Mouse (Mus musculus) ES-E14 (cell line): ENCODE results near the gene Gtf2a2. TPM values are rescaled to one million over a fixed set of nuclear protein-coding genes. Genes with fewer than 3 reads are reported as not detected.
A peak's percentile ranks its signal among the peaks of the same experiment; 100 is the strongest.

Experiments
- DNase-seq: peaks from one replicate; pipeline ENCODE4 v3.0.0-alpha.2; 2013; ENCODE audit warnings: low read depth, low spot score
- H3K27ac ChIP-seq: 2 replicates; pipeline ENCODE4 v1.5.1; 2012; ENCODE audit warnings: low read depth, mild to moderate bottlenecking, low read length, moderate library complexity, mixed read lengths; ENCODE audit not compliant: poor library complexity, insufficient read depth, severe bottlenecking
- H3K36me3 ChIP-seq: 2 replicates; pipeline ENCODE4 v1.6.1; 2012; ENCODE audit warnings: mild to moderate bottlenecking, low read length, moderate library complexity, mixed read lengths; ENCODE audit not compliant: control insufficient read depth, poor library complexity, insufficient read depth, severe bottlenecking
- H3K4me1 ChIP-seq, 2 experiments: fragments of 150-350 bp in 1 of 2; sonication (generic) in 1 of 2; 2 replicates each; pipeline ENCODE4 v1.6.1; 2012; ENCODE audit warnings: low read length in 2 of 2, mild to moderate bottlenecking in 1 of 2, mixed read lengths in 1 of 2; ENCODE audit not compliant: control insufficient read depth in 2 of 2, insufficient read depth in 2 of 2, poor library complexity in 1 of 2
- H3K4me3 ChIP-seq, 2 experiments: fragments of 150-350 bp in 1 of 2; sonication (generic) in 1 of 2; 2 replicates each; pipeline ENCODE4 v1.5.1; 2012; ENCODE audit warnings: low read length in 2 of 2, low read depth in 1 of 2, mild to moderate bottlenecking in 1 of 2, mixed read lengths in 1 of 2; ENCODE audit not compliant: insufficient read depth in 1 of 2, poor library complexity in 1 of 2, severe bottlenecking in 1 of 2
- H3K9ac ChIP-seq: 2 replicates; pipeline ENCODE4 v1.6.1; 2012; ENCODE audit warnings: low read depth, mild to moderate bottlenecking, low read length, mixed read lengths; ENCODE audit not compliant: poor library complexity, insufficient read depth, severe bottlenecking
- H3K9me3 ChIP-seq: fragments of 150-350 bp; sonication (generic); 2 replicates; pipeline ENCODE4 v1.6.1; 2012; ENCODE audit warnings: low read depth, mild to moderate bottlenecking, low read length; ENCODE audit not compliant: control insufficient read depth, insufficient read depth
- CHD2 ChIP-seq: IDR thresholded peaks from 2 replicates; pipeline ENCODE4 v1.6.1; 2014; ENCODE audit warnings: mild to moderate bottlenecking, low read depth, low read length, inconsistent platforms
- HCFC1 ChIP-seq: IDR thresholded peaks from 2 replicates; pipeline ENCODE4 v1.6.1; 2012; ENCODE audit warnings: low read length, inconsistent platforms, borderline replicate concordance; ENCODE audit not compliant: insufficient read depth
- MAFK ChIP-seq: IDR thresholded peaks from 2 replicates; pipeline ENCODE4 v1.6.1; 2014; ENCODE audit warnings: mild to moderate bottlenecking, low read depth, low read length, inconsistent platforms; ENCODE audit not compliant: insufficient read depth
- ZC3H11A ChIP-seq: IDR thresholded peaks from 2 replicates; pipeline ENCODE4 v1.6.1; 2012; ENCODE audit warnings: low read depth, mild to moderate bottlenecking, inconsistent platforms, low read length, borderline replicate concordance
- ZNF384 ChIP-seq: IDR thresholded peaks from 2 replicates; pipeline ENCODE4 v1.6.1; 2012; ENCODE audit warnings: low read depth, low read length, inconsistent platforms
- in situ Hi-C, 2 experiments: fragments of 600-800 bp; cut with MboI; formaldehyde crosslinking; loops; one replicate each; pipeline ENCODE4 v1.15.1; 2025; ENCODE audit warnings: low sequenced_read_pairs in 2 of 2, inconsistent platforms in 1 of 2; ENCODE audit not compliant: unreplicated experiment in 2 of 2
- total RNA-seq: library from RNA; depleted of rRNA; stranded (reverse); fragments of 300-350 nt; gene quantifications from 2 replicates; pipeline ENCODE4 v1.2.3, GENCODE M21; 2012

Gene Gtf2a2
- total RNA-seq, 1 experiment = 70.9 TPM

GRCm38 (mm10) chr9:70052730-70053129 is 40.4 kb downstream of the Gtf2a2 start:
- in situ Hi-C loops = no loop called here
- no peak for DNase-seq
- TF ChIP-seq ZNF384 (no peak), MAFK (no peak), CHD2 (no peak), HCFC1 (no peak), ZC3H11A (no peak)
- H3K4me3 ChIP-seq = no peak overlapping the region
- H3K27ac ChIP-seq = no peak overlapping the region
- peaks cover 2 to 9% of the 10 kb centered on the region in 2 experiments; a peak in 1 of 4 replicates for H3K4me1 ChIP-seq
- no peak overlapping the region for H3K9ac ChIP-seq
- no peaks in the 10 kb centered on the region for H3K9me3 ChIP-seq
- H3K36me3 ChIP-seq = no peaks in the 10 kb centered on the region; the same call in 1 of the 2 replicates

DNA sequence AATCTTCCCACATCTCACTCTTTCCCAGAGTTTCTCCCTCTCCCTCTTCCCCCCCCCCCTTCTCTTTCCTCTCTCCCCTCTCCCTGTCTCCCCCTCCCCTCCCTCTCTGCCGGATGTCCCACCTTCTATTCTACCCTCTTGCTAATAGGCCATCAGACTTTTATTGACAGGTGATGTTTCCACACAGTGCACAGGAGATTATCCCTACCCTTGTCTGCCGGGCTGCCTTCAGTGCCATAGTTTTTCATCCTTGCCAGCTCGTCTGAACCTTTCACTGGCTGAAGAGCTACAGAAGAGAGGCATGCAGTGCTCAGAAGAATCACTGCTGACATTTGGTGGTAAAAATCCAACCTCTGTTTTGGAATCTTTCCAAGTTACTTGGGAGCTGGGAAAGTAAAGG is 41.1 kb downstream of the Gtf2a2 start:
- in situ Hi-C loops = no loop called here
- H3K27ac ChIP-seq = no peak overlapping the region
- no peak overlapping the region for H3K9ac ChIP-seq
- peaks cover 2 to 7% of the 10 kb centered on the region in 2 experiments; a peak in 1 of 4 replicates for H3K4me1 ChIP-seq
- no peak for DNase-seq
- no peaks in the 10 kb centered on the region for H3K9me3 ChIP-seq
- H3K36me3 ChIP-seq = no peaks in the 10 kb centered on the region; the same call in 1 of the 2 replicates
- no peak for TF ChIP-seq ZC3H11A
- TF ChIP-seq CHD2 = no peak
- no peak for TF ChIP-seq MAFK
- no peak for TF ChIP-seq ZNF384
- no peak for TF ChIP-seq HCFC1
- peak overlapping the region; percentile 34 to 41; a peak in 3 of 4 replicates for H3K4me3 ChIP-seq

DNA sequence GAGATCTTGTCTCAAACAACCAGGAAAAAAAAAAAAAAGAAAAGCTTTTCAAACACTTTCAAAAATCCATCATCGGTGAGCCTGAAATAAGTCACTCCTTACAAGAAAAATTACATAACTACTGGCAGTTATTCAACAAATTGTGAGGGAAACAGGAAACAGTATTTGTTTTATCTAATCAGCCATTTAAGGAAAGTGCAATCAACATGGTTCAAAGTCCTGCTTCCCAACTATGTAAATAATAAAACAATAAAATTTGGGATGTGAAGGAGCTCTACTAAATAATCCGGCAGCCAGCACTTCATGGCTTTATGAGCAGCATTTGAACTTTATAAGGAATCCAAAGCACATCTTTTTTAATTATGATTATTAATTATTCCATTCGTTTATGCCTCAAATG is 49.7 kb downstream of the Gtf2a2 start:
- no peak for DNase-seq
- H3K9ac ChIP-seq = no peak overlapping the region
- no peaks in the 10 kb centered on the region; the same call in 1 of the 2 replicates for H3K36me3 ChIP-seq
- in situ Hi-C loops = no loop called here
- no peaks in the 10 kb centered on the region for H3K4me1 ChIP-seq
- H3K27ac ChIP-seq = no peak overlapping the region
- H3K4me3 ChIP-seq = no peak overlapping the region
- no peak for TF ChIP-seq ZNF384
- no peak for TF ChIP-seq MAFK
- TF ChIP-seq ZC3H11A = no peak
- no peak for TF ChIP-seq CHD2
- no peak for TF ChIP-seq HCFC1
- H3K9me3 ChIP-seq = no peaks in the 10 kb centered on the region

DNA sequence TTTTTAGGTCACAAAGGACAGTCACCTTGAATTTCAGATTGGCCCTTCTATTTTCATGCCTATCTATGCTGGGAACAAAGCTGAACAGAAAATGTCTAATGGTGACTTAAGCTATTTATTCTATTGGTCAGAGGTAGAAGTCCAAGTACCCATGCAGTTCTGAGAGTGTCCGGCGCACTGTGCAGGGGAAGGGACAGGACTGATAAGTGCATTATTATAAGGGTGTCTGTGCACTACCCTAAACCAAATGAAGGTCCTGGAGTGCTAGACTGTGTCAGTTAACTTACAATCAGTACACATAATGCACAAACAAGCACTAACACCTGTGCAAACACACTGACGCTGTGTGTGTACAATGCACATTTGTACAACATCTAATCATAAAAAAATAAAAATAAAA is 55.1 kb downstream of the Gtf2a2 start:
- no peak for DNase-seq
- H3K27ac ChIP-seq = no peak overlapping the region
- H3K9ac ChIP-seq = no peak overlapping the region
- no peak for TF ChIP-seq MAFK
- TF ChIP-seq HCFC1 = no peak
- no peak for TF ChIP-seq CHD2
- no peak for TF ChIP-seq ZC3H11A
- no peak for TF ChIP-seq ZNF384
- no peaks in the 10 kb centered on the region for H3K36me3 ChIP-seq
- H3K4me3 ChIP-seq = no peak overlapping the region
- no peaks in the 10 kb centered on the region for H3K9me3 ChIP-seq
- in situ Hi-C loops = no loop called here
- no peaks in the 10 kb centered on the region for H3K4me1 ChIP-seq

DNA sequence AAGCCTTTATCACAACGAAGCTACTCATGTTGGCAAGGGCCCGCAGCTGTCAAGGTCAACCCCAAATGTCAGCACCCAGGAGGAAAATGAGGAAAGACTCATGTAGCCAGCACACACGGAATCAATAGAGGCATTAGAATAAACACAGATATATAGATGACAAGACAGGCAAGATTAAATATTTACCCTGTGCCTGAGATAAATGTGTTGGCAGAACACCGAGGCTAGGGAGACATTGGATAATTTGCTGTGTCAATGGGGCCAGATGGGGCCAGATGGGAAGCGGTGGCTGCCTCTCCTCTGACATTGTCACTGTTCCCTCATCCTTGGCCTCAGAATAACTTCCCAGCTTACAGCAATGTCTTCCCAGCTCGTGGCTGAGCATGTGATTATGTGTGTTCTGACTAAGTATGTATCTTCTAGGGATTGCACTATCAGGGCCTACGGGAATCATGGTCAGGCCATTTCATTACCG is 57.6 kb downstream of the Gtf2a2 start:
- TF ChIP-seq ZNF384 = no peak
- TF ChIP-seq MAFK = no peak
- no peak for TF ChIP-seq CHD2
- no peak for TF ChIP-seq ZC3H11A
- no peak for TF ChIP-seq HCFC1
- Histone ChIP-seq H3K4me3 (no peak overlapping the region), H3K36me3 (no peaks in the 10 kb centered on the region), H3K27ac (no peak overlapping the region), H3K9ac (no peak overlapping the region), H3K9me3 (no peaks in the 10 kb centered on the region), H3K4me1 (peaks cover 0 to 7% of the 10 kb centered on the region in 2 experiments; a peak in 1 of 4 replicates)
- in situ Hi-C loops = no loop called here
- no peak for DNase-seq
